Mouse (Mus musculus) CH12.LX (cell line): ENCODE data around the gene Mtcp1. TPM values are rescaled to one million over a fixed set of nuclear protein-coding genes. Genes with fewer than 3 reads are reported as not detected.

Experiments used
- DNase-seq: peaks from one replicate; pipeline ENCODE4 v3.0.0-alpha.2; 2013; ENCODE audit errors: extremely low read depth
- H3K27ac ChIP-seq: 2 replicates; pipeline ENCODE4 v1.5.1; 2012; ENCODE audit warnings: low read depth, mild to moderate bottlenecking, control low read depth, moderate library complexity; ENCODE audit not compliant: insufficient read depth
- H3K27me3 ChIP-seq: replicated peaks from 2 replicates; pipeline ENCODE3; 2012; ENCODE audit warnings: inconsistent platforms
- H3K36me3 ChIP-seq, 2 experiments: replicated peaks in 1 of 2; 2 replicates each; pipeline versions ENCODE3 to v1.6.1; 2012; ENCODE audit warnings: inconsistent platforms in 1 of 2, low read length in 1 of 2, mild to moderate bottlenecking in 1 of 2, mixed read lengths in 1 of 2, moderate library complexity in 1 of 2; ENCODE audit not compliant: control insufficient read depth in 1 of 2, insufficient read depth in 1 of 2
- H3K4me1 ChIP-seq, 2 experiments: 2 replicates each; pipeline ENCODE4 v1.6.1; 2012; ENCODE audit warnings: inconsistent platforms in 1 of 2, moderate library complexity in 1 of 2; ENCODE audit not compliant: insufficient read depth in 2 of 2, control insufficient read depth in 1 of 2
- H3K4me2 ChIP-seq: 2 replicates; pipeline ENCODE4 v1.6.1; 2012; ENCODE audit warnings: low read depth, mild to moderate bottlenecking, control low read depth; ENCODE audit not compliant: poor library complexity, insufficient read depth, severe bottlenecking
- H3K4me3 ChIP-seq, 3 experiments: fragments of 150-350 bp in 1 of 3; sonication (generic) in 1 of 3; replicated peaks in 1 of 3; 2 replicates each; pipeline versions ENCODE3 to v1.5.1; 2011 to 2012; ENCODE audit warnings: low read depth in 2 of 3, low read length in 2 of 3, mild to moderate bottlenecking in 2 of 3, moderate library complexity in 2 of 3, control low read depth in 1 of 3, improper control_type of control experiment in 1 of 3, inconsistent platforms in 1 of 3, mixed read lengths in 1 of 3; ENCODE audit not compliant: poor library complexity in 1 of 3
- H3K79me2 ChIP-seq: replicated peaks from 2 replicates; pipeline ENCODE4 v1.6.1; 2012; ENCODE audit warnings: mild to moderate bottlenecking, moderate library complexity; ENCODE audit not compliant: control insufficient read depth, poor library complexity, insufficient read depth, severe bottlenecking; ENCODE audit errors: extremely low read depth
- H3K9ac ChIP-seq: 2 replicates; pipeline ENCODE4 v1.6.1; 2012; ENCODE audit warnings: low read depth, mild to moderate bottlenecking, control low read depth, moderate library complexity; ENCODE audit not compliant: insufficient read depth
- H3K9me3 ChIP-seq: replicated peaks from 2 replicates; pipeline ENCODE3; 2012; ENCODE audit warnings: low read length, inconsistent platforms, mixed read lengths
- BHLHE40 ChIP-seq: IDR thresholded peaks from 2 replicates; pipeline ENCODE4 v1.6.1; 2011; ENCODE audit warnings: mild to moderate bottlenecking, low read depth, low read length, improper control_type of control experiment
- ELF1 ChIP-seq: IDR thresholded peaks from 2 replicates; pipeline ENCODE4 v1.6.1; 2014; ENCODE audit warnings: low read depth, mild to moderate bottlenecking, inconsistent platforms, low read length, improper control_type of control experiment
- ETS1 ChIP-seq: conservative IDR thresholded peaks from 2 replicates; pipeline ENCODE4 v1.6.1; 2012; ENCODE audit warnings: low read depth, mild to moderate bottlenecking, inconsistent platforms, low read length, improper control_type of control experiment, moderate library complexity
- GABPA ChIP-seq: IDR thresholded peaks from 2 replicates; pipeline ENCODE4 v1.6.1; 2012; ENCODE audit warnings: low read depth, low read length, improper control_type of control experiment, inconsistent platforms; ENCODE audit not compliant: insufficient replicate concordance
- JUND ChIP-seq: conservative IDR thresholded peaks from 2 replicates; pipeline ENCODE4 v1.6.1; 2011; ENCODE audit warnings: low read depth, low read length, improper control_type of control experiment
- MAFK ChIP-seq: IDR thresholded peaks from 2 replicates; pipeline ENCODE4 v1.6.1; 2011; ENCODE audit warnings: low read length, improper control_type of control experiment; ENCODE audit not compliant: insufficient replicate concordance
- MAX ChIP-seq: IDR thresholded peaks from 2 replicates; pipeline ENCODE4 v1.6.1; 2011; ENCODE audit warnings: low read length, improper control_type of control experiment
- MAZ ChIP-seq: IDR thresholded peaks from 2 replicates; pipeline ENCODE4 v1.6.1; 2012; ENCODE audit warnings: low read depth, mild to moderate bottlenecking, inconsistent platforms, low read length, improper control_type of control experiment, moderate library complexity
- MXI1 ChIP-seq: IDR thresholded peaks from 2 replicates; pipeline ENCODE4 v1.6.1; 2011; ENCODE audit warnings: mild to moderate bottlenecking, low read depth, low read length, improper control_type of control experiment
- MYC ChIP-seq: IDR thresholded peaks from 2 replicates; pipeline ENCODE4 v1.6.1; 2011; ENCODE audit warnings: low read depth, mild to moderate bottlenecking, improper control_type of control experiment, low read length
- NRF1 ChIP-seq: IDR thresholded peaks from 2 replicates; pipeline ENCODE4 v1.6.1; 2014; ENCODE audit warnings: low read depth, mild to moderate bottlenecking, inconsistent platforms, low read length, improper control_type of control experiment, moderate library complexity
- RAD21 ChIP-seq: IDR thresholded peaks from 2 replicates; pipeline ENCODE4 v1.6.1; 2011; ENCODE audit warnings: low read depth, mild to moderate bottlenecking, low read length, improper control_type of control experiment, moderate library complexity
- USF2 ChIP-seq: conservative IDR thresholded peaks from 2 replicates; pipeline ENCODE4 v1.6.1; 2011; ENCODE audit warnings: low read depth, low read length, improper control_type of control experiment
- ZKSCAN1 ChIP-seq: IDR thresholded peaks from 2 replicates; pipeline ENCODE4 v1.6.1; 2012; ENCODE audit warnings: low read depth, inconsistent platforms, low read length, improper control_type of control experiment, borderline replicate concordance
- ZNF384 ChIP-seq: IDR thresholded peaks from 2 replicates; pipeline ENCODE4 v1.6.1; 2012; ENCODE audit warnings: low read depth, low read length, improper control_type of control experiment, inconsistent platforms
- dilution Hi-C: fragments of 300-500 bp; cut with MboI; formaldehyde crosslinking; loops from 2 replicates; pipeline ENCODE4 v1.14.3; 2020; ENCODE audit warnings: low sequenced_read_pairs; ENCODE audit not compliant: extremely low pct_unique_long_range_greater_than_20kb, extremely low pct_ligation_motif_present
- in situ Hi-C: fragments of 300-500 bp; cut with MboI; formaldehyde crosslinking; loops from 3 replicates; pipeline ENCODE4 v1.14.3; 2019; ENCODE audit warnings: low sequenced_read_pairs, low pct_ligation_motif_present, low pct_unique_long_range_greater_than_20kb, mixed read lengths
- polyA plus RNA-seq: library from polyadenylated mRNA; unstranded; fragments of >175 nt; gene quantifications from 2 replicates; pipeline ENCODE4 v1.2.1, GENCODE M21; 2012; ENCODE audit warnings: low read depth; ENCODE audit not compliant: insufficient read length
- total RNA-seq, 2 experiments: library from RNA; depleted of rRNA; stranded (reverse); fragments of 300-350 nt in 1 of 2; fragments of >200 nt in 1 of 2; gene quantifications; 2 replicates each; pipeline ENCODE4 v1.2.3; 2012 to 2014

Gene Mtcp1
- total and polyA plus RNA-seq, 3 experiments: 4.5 to 7.3 (median 6.7) TPM

- peak; percentile 73 for TF ChIP-seq ETS1
- TF ChIP-seq ZKSCAN1: no peak
- no peak for TF ChIP-seq JUND
- no peak for TF ChIP-seq MAFK
- TF ChIP-seq ELF1: peak; percentile 79
- TF ChIP-seq MAZ: peak; percentile 52; the same call in 1 of the 2 replicates
- TF ChIP-seq, all 38 proteins: peak for 18
These were observed 34.1 kb downstream of the Mtcp1 start, which contains the start of the genes Fundc2 and F8 (continued) for GRCm38 (mm10) chrX:75382195-75382771.

GRCm38 (mm10) chrX:75381699-75382098 is 34.7 kb downstream of the Mtcp1 start:
- no peaks in the 10 kb centered on the region; the same call in 1 of the 2 replicates for H3K79me2 ChIP-seq
- peak; percentile 37 for DNase-seq
- H3K9ac ChIP-seq: peak overlapping the region; percentile 48; the same call in 1 of the 2 replicates
- H3K27ac ChIP-seq: no peak overlapping the region
- no peak overlapping the region; the same call in 1 of the 2 replicates for H3K4me2 ChIP-seq
- H3K9me3 ChIP-seq: no peaks in the 10 kb centered on the region
- H3K27me3 ChIP-seq: no peaks in the 10 kb centered on the region
- no peaks in the 10 kb centered on the region for H3K36me3 ChIP-seq
- TF ChIP-seq BHLHE40 (peak; percentile 93), MAX (peak; percentile 26; the same call in 1 of the 2 replicates), USF2 (no peak), MAFK (no peak), MYC (peak; percentile 60), RAD21 (no peak), ZNF384 (peak; percentile 68), MXI1 (peak; percentile 4; the same call in 1 of the 2 replicates)
- H3K4me1 ChIP-seq: no peaks in the 10 kb centered on the region; a peak in 1 of 4 replicates
- dilution Hi-C loops: no loop called here
- peak overlapping the region in 2 of 3 experiments; percentile 56 to 58 for H3K4me3 ChIP-seq
- in situ Hi-C loops: no loop called here

GRCm38 (mm10) chrX:75381176-75381575 is 35.2 kb downstream of the Mtcp1 start:
- no peaks in the 10 kb centered on the region; the same call in 1 of the 2 replicates for H3K79me2 ChIP-seq
- H3K4me2 ChIP-seq: peak overlapping the region; percentile 2; the same call in 1 of the 2 replicates
- no peaks in the 10 kb centered on the region for H3K9me3 ChIP-seq
- H3K9ac ChIP-seq: 0 out of 2 replicates have a peak overlapping the region, but pooled peaks have one; percentile 48
- in situ Hi-C loops: no loop called here
- DNase-seq: no peak
- H3K27ac ChIP-seq: no peak overlapping the region
- H3K27me3 ChIP-seq: no peaks in the 10 kb centered on the region
- H3K36me3 ChIP-seq: no peaks in the 10 kb centered on the region
- TF ChIP-seq GABPA: no peak
- TF ChIP-seq NRF1: no peak
- no peak for TF ChIP-seq MYC
- no peak for TF ChIP-seq JUND
- no peak for TF ChIP-seq ETS1
- TF ChIP-seq, all 38 proteins: peak for 0
- dilution Hi-C loops: no loop called here
- Histone ChIP-seq H3K4me3 (peak overlapping the region in 1 of 3 experiments; percentile 56), H3K4me1 (no peaks in the 10 kb centered on the region; a peak in 1 of 4 replicates)
